Mouse (Mus musculus) neural tube, embryonic 11.5 days (tissue): ENCODE data around the gene Lsamp. TPM values are rescaled to one million over a fixed set of nuclear protein-coding genes. Genes with fewer than 3 reads are reported as not detected.

Experiments
- ATAC-seq: fragments of 200-750 bp; cut with Nextera tagmentation; 2 replicates; pipeline ENCODE4 v1.8.0; 2017; ENCODE audit warnings: moderate number of reproducible peaks, mild to moderate bottlenecking, moderate TSS enrichment, moderate library complexity; ENCODE audit not compliant: insufficient read depth, low FRiP score, low TSS enrichment
- DNase-seq: peaks from one replicate; pipeline ENCODE4 v3.0.0-alpha.2; 2015; ENCODE audit warnings: low spot score
- H3K27ac ChIP-seq: fragments of 300-500 bp; sonication (generic); 2 replicates; pipeline ENCODE4 v1.5.1; 2014; ENCODE audit warnings: low read depth, mild to moderate bottlenecking, low read length
- H3K27me3 ChIP-seq: fragments of 300-500 bp; sonication (generic); 2 replicates; pipeline ENCODE4 v1.6.1; 2014; ENCODE audit warnings: mild to moderate bottlenecking, low read length, mixed read lengths; ENCODE audit not compliant: control insufficient read depth, insufficient read depth
- H3K36me3 ChIP-seq: fragments of 300-500 bp; sonication (generic); 2 replicates; pipeline ENCODE4 v1.6.1; 2014; ENCODE audit warnings: mild to moderate bottlenecking, low read length, moderate library complexity, mixed read lengths; ENCODE audit not compliant: control insufficient read depth, insufficient read depth
- H3K4me1 ChIP-seq: fragments of 300-500 bp; sonication (generic); 2 replicates; pipeline ENCODE4 v1.6.1; 2014; ENCODE audit warnings: low read length, mixed read lengths; ENCODE audit not compliant: control insufficient read depth, insufficient read depth
- H3K4me2 ChIP-seq: fragments of 300-500 bp; sonication (generic); 2 replicates; pipeline ENCODE4 v1.6.1; 2014; ENCODE audit warnings: low read depth, mild to moderate bottlenecking, moderate library complexity
- H3K4me3 ChIP-seq: fragments of 300-500 bp; sonication (generic); 2 replicates; pipeline ENCODE4 v1.5.1; 2014; ENCODE audit warnings: low read depth, low read length
- H3K9ac ChIP-seq: fragments of 300-500 bp; sonication (generic); 2 replicates; pipeline ENCODE4 v1.6.1; 2014; ENCODE audit warnings: mild to moderate bottlenecking, low read length
- H3K9me3 ChIP-seq: fragments of 300-500 bp; sonication (generic); 2 replicates; pipeline ENCODE4 v1.6.1; 2016; ENCODE audit warnings: low read length; ENCODE audit not compliant: control insufficient read depth
- WGBS: fragments of 180-500 bp; shearing (Covaris S2); extraction: QIAGEN DNeasy Blood & Tissue Kit; methylation state at CpG from one replicate; pipeline ENCODE4 v1.1.7; 2014; 5-methylcytosine and 5-hydroxymethylcytosine counted together
- polyA plus RNA-seq: library from polyadenylated mRNA; unstranded; fragments of >200 nt; fragmentation: Nextera tagmentation; extraction: Ambion mirVana; gene quantifications from 2 replicates; pipeline ENCODE4 v1.2.1, GENCODE M21; 2014

Gene Lsamp
- 12.0 and 12.6 TPM in 2 replicates for polyA plus RNA-seq

DNA sequence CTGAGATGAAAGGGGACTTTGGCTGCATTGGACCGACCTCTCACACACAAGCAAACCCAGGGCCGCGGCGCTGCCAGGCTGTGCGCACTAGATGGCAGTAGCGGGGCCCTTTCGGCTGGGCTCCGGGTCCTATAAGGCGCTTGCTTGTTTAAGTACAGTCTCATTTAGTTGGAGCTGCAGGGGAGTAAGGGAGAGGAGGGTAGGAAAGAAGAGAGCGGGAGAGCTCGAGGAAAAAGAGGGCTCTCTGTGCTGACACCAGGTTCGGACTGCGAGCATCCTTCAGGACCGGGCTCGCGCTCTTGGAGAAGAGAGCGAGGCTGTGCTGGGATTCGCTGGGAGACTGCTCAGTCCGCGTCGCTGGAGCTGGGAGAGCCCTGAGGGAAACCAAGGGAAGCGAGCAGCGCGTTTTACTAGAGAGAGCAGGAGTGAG lies at the start of gene Lsamp:
Gene Lsamp, plus strand, starts transcription at position 157 of the 430 bp plus-strand sequence.
- Histone ChIP-seq H3K4me2 (peak within 1 kb of the TSS; percentile 56), H3K9me3 (no peaks in the 10 kb centered on the region), H3K36me3 (no peaks in the 10 kb centered on the region), H3K27ac (no peak within 1 kb of the TSS), H3K4me3 (peak within 1 kb of the TSS; percentile 40), H3K9ac (peak within 1 kb of the TSS; percentile 69), H3K27me3 (no peaks in the 10 kb centered on the region), H3K4me1 (no peaks in the 10 kb centered on the region)
- ATAC-seq (peak; percentile 93), DNase-seq (peak; percentile 91)
- 0% methylated on average over 24 of the region's 24 CpGs for WGBS

DNA sequence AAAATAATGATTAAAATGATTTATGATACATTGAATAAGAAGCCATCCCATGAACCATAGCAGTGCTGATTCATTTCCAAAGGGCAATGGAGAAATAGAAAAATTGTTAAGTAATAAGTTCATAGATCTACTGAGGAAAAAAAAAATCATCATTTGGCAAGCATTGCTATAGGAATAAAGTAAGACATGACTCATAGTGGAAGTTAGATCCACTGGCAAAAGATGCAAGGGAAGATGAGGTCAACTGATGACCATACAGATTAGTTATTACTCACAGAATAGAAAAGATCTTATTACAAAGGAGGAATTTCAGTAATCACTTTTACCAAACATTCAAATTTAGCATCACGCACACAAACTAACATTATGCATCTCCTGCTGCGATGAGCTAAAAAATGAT lies 26.5 kb upstream of the Lsamp start:
- WGBS: 99% methylated on average over 2 of the region's 2 CpGs
- Histone ChIP-seq H3K4me2 (no peak overlapping the region), H3K9ac (no peak overlapping the region), H3K4me1 (no peaks in the 10 kb centered on the region), H3K36me3 (no peaks in the 10 kb centered on the region), H3K27me3 (no peaks in the 10 kb centered on the region), H3K4me3 (no peak overlapping the region), H3K9me3 (no peaks in the 10 kb centered on the region), H3K27ac (no peak overlapping the region)
- no peak for ATAC-seq
- no peak for DNase-seq

DNA sequence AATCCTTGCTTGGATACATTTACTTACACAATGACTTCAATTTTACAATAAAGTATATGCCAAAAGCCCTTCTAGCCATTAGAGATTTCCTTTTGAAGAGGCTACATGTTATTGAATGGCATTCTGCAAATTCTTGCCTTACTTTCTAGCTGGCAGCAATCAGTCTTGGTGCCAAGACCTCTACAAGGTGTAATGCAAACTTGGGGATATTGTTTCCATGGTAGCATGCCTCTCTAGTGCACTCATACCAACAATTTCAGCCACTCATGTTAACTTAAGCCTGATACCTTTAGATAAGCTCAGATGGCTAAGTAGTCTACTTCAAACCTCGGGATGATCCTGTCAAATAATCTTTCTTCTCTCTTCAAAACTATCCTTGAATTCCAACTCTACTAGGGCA lies 11.4 kb upstream of the Lsamp start:
- DNase-seq (no peak), ATAC-seq (no peak)
- H3K9ac ChIP-seq: no peak overlapping the region
- no peak overlapping the region for H3K27ac ChIP-seq
- no peak overlapping the region for H3K4me3 ChIP-seq
- no peaks in the 10 kb centered on the region for H3K9me3 ChIP-seq
- no peaks in the 10 kb centered on the region for H3K36me3 ChIP-seq
- 77% methylated on average over 1 of the region's 1 CpGs for WGBS
- no peak overlapping the region for H3K4me2 ChIP-seq
- H3K27me3 ChIP-seq: no peaks in the 10 kb centered on the region
- H3K4me1 ChIP-seq: no peaks in the 10 kb centered on the region

DNA sequence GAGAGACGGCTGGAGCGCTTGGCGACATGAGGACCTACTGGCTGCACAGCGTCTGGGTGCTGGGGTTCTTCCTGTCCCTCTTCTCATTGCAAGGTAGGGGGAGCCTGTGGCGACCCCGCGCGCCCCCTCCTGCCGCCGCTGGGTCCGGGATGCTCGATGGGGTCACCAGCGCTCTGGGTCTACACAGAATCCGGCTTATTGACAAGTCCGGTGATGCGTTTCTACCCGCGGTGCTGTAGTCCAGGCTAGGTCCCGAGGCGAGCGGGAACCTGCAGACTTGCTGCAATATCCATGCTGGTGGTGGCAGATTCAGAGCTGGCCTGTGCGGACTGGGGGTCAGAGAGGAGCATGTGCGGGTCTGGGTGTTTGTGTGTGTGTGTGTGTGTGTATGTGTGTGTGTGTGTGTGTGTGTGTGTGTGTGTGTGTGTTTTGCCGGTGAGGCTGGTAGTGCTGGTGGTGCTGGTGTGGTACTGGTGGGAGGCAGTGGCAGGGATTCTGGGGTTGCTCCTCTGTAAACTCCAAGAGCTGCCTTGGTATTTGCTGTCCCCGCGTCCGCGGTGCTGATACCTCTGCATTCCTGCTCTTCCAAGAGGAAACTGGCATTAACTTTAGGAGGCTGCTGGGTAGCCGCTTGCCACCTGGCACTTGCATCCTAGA lies 602 bp downstream of the Lsamp start:
- peak overlapping the region; percentile 56 for H3K4me2 ChIP-seq
- 1% methylated on average over 26 of the region's 29 CpGs for WGBS
- peak overlapping the region; percentile 69 for H3K9ac ChIP-seq
- peak overlapping the region; percentile 40 for H3K4me3 ChIP-seq
- no peaks in the 10 kb centered on the region for H3K9me3 ChIP-seq
- DNase-seq (peak; percentile 58), ATAC-seq (peak; percentile 66)
- no peaks in the 10 kb centered on the region for H3K36me3 ChIP-seq
- no peak overlapping the region for H3K27ac ChIP-seq
- no peaks in the 10 kb centered on the region for H3K4me1 ChIP-seq
- no peaks in the 10 kb centered on the region for H3K27me3 ChIP-seq

DNA sequence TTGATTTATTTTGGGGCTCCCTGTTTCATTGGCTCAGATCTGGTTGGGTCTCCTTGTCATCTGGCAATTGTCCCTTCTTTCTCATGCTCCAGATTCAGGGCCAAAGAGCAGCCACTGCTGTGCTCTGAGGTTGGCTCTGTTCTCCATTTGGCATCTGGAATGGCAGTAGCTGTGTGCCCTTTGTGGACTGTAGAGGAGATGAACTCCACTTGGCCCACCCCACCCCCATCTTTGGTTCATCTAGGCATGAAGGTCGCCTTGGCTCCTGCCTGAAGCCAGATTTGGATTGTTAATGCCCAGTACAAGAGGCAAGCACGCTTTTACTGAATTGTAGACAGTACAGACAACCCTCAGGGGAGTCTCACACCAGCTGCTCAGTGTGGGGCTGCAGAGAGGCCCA lies 4.3 kb downstream of the Lsamp start:
- no peak overlapping the region for H3K9ac ChIP-seq
- ATAC-seq: no peak
- H3K4me2 ChIP-seq: no peak overlapping the region
- 58% methylated on average over 2 of the region's 2 CpGs for WGBS
- no peaks in the 10 kb centered on the region for H3K36me3 ChIP-seq
- DNase-seq: no peak
- H3K4me3 ChIP-seq: no peak overlapping the region
- no peaks in the 10 kb centered on the region for H3K4me1 ChIP-seq
- no peak overlapping the region for H3K27ac ChIP-seq
- H3K27me3 ChIP-seq: no peaks in the 10 kb centered on the region
- no peaks in the 10 kb centered on the region for H3K9me3 ChIP-seq

DNA sequence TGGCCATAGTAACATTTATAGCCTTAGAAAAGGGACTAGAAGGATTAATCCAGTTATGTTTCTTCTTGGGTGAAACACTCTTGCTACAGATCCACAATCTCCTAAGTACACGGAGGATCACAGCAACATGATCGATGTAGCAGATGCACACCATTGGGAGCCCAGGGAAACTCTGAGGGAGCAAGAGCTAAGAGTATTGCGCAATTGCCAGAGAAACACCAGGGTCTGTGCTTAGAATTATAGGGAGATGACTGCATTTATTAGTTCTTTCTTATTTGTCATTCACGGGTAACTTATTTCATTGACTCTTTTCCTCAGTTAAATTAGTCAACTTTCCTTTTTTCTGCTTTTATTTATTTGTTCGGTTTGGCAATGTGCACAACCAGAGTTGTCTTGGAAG lies 10.7 kb downstream of the Lsamp start:
- 89% methylated on average over 5 of the region's 5 CpGs for WGBS

DNA sequence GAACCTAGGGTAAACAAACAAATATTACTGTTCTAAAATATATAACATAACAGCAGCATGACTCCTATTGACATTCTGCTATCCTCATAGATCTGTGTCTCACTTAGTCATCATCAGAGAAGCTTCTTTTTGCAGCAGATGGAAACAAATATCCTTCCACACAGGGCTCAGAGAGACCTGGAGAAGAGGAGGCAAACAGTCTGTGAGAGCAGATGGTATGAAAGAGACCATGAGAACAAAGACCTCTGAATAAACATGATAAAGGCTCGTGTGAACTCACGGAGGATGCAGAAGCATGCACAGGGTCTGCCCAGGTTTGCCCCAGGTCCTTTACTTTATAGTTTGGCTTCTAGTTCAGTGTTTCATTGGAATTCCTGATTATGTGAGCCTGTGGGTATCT lies 24.6 kb downstream of the Lsamp start:
- H3K36me3 ChIP-seq: no peaks in the 10 kb centered on the region
- H3K4me2 ChIP-seq: no peak overlapping the region
- H3K27ac ChIP-seq: no peak overlapping the region
- 54% methylated on average over 2 of the region's 2 CpGs for WGBS
- ATAC-seq: no peak
- no peaks in the 10 kb centered on the region for H3K9me3 ChIP-seq
- no peaks in the 10 kb centered on the region for H3K27me3 ChIP-seq
- no peak overlapping the region for H3K4me3 ChIP-seq
- H3K4me1 ChIP-seq: no peaks in the 10 kb centered on the region
- DNase-seq: no peak
- H3K9ac ChIP-seq: no peak overlapping the region

More for the DNA sequence above, 10.7 kb downstream of the Lsamp start:
- H3K27me3 ChIP-seq: no peaks in the 10 kb centered on the region
- no peaks in the 10 kb centered on the region for H3K36me3 ChIP-seq
- ATAC-seq: no peak
- no peak overlapping the region for H3K4me2 ChIP-seq
- H3K27ac ChIP-seq: no peak overlapping the region
- no peak for DNase-seq
- H3K9ac ChIP-seq: no peak overlapping the region
- no peaks in the 10 kb centered on the region for H3K9me3 ChIP-seq
- no peaks in the 10 kb centered on the region for H3K4me1 ChIP-seq
- no peak overlapping the region for H3K4me3 ChIP-seq

DNA sequence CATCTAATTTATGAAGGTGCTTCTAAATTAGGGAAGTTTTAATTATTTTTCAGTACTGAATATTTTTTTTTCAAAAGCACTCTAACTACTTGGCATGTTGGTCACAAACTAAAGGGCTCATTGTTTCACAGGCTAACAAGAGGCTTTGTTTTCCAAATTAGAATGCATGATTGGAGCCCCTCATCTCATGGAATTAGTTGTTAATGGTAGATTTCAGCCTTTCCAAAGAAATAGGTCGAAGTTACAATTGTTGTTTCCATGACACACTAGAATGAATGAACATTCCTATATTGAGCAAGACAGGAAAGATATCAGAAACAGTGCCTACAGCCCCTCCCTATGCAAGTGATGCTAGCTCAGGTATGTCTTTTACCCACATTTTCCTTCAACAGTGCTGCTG lies 26.9 kb downstream of the Lsamp start:
- Histone ChIP-seq H3K4me3 (no peak overlapping the region), H3K4me2 (no peak overlapping the region), H3K36me3 (no peaks in the 10 kb centered on the region), H3K27ac (no peak overlapping the region), H3K27me3 (no peaks in the 10 kb centered on the region), H3K9ac (no peak overlapping the region), H3K9me3 (no peaks in the 10 kb centered on the region), H3K4me1 (no peaks in the 10 kb centered on the region)
- DNase-seq (no peak), ATAC-seq (no peak)
- 63% methylated on average over 1 of the region's 1 CpGs for WGBS

DNA sequence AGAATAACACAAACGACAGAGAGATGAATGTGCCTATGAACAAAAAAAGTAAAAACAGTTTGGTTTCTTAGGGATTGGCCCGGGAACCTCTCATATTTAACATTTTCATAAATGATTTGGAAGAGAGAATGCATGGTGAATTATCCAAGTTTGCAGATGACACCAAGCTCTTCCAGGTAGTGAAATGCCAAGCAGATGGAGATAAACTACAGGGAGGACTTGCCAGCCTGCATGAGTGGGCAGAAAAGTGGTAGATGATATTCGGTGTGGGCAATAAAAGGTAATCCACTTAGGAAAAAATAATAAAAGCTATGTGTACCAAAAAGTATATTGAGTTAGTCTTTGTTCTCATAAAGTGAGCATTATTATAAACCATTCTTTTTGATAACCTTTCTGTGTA lies 38.5 kb downstream of the Lsamp start:
- ATAC-seq: no peak
- 90% methylated on average over 3 of the region's 3 CpGs for WGBS
- H3K27ac ChIP-seq: no peak overlapping the region
- H3K9me3 ChIP-seq: no peaks in the 10 kb centered on the region
- H3K27me3 ChIP-seq: no peaks in the 10 kb centered on the region
- H3K36me3 ChIP-seq: no peaks in the 10 kb centered on the region
- H3K4me3 ChIP-seq: no peak overlapping the region
- no peaks in the 10 kb centered on the region for H3K4me1 ChIP-seq
- H3K4me2 ChIP-seq: no peak overlapping the region
- H3K9ac ChIP-seq: no peak overlapping the region
- DNase-seq: no peak
